Comparison of ENCODE assay signal across 13 mouse cellular contexts in genomic region chr16:30692541-30693141, GRCm38 (mm10).
DNase-seq lines count a peak whose midpoint lies in the region; ATAC-seq and TF ChIP-seq lines count a peak whose summit lies in the region.
"Had no signal": no experiment of that assay in that cellular context is flagged by ENCODE, and none has a peak within 500 bp of the region (broad histone marks: within the 10 kb centered on the region; RNA-seq: fewer than 3 reads in every experiment).

No protein-coding gene starts in this region.

- peak overlapping the region; percentile 68 for H3K27ac ChIP-seq in MEL (ENCODE audit: control insufficient read depth, low read depth, low read length)
- H3K27ac ChIP-seq: left cerebral cortex, adult 2 months; liver, embryonic 13.5 days had no signal

- H3K79me2 ChIP-seq in MEL (ENCODE audit: control insufficient read depth, insufficient read depth, low read length, poor library complexity): no peaks in the 10 kb centered on the region

- H3K36me3 ChIP-seq in MEL (ENCODE audit: control insufficient read depth in 1 of 2, insufficient read depth in 2 of 2, low read length in 2 of 2): peaks cover 0 to 20% of the 10 kb centered on the region in 2 experiments; a peak in 2 of 4 replicates
- H3K36me3 ChIP-seq: liver, embryonic 13.5 days had no signal

- TF ChIP-seq RAD21 in MEL (IDR thresholded peaks at IDR 0.05; ENCODE audit: low read depth, low read length): no peak

- ATAC-seq in megakaryocyte, adult 5-6 weeks (ENCODE audit: poor library complexity, severe bottlenecking): no peak
- ATAC-seq: forebrain, postnatal 0 days had no signal

- intact Hi-C loops in gastrocnemius, postnatal 14 days (cut with DNase I; ENCODE audit: low total_unique reads): no loop called here

- TF ChIP-seq POLR2A in MEL (IDR thresholded peaks at IDR 0.05; ENCODE audit: control insufficient read depth in 1 of 2, insufficient read depth in 1 of 2, low read depth in 1 of 2, low read length in 2 of 2, poor library complexity in 1 of 2): no peak

- no peak for TF ChIP-seq CTCF in MEL (IDR thresholded peaks at IDR 0.05 in 2 of 3, conservative IDR thresholded peaks at IDR 0.05 in 1 of 3; ENCODE audit: control insufficient read depth in 1 of 3, insufficient read depth in 1 of 3, low read depth in 2 of 3, low read length in 3 of 3, poor library complexity in 1 of 3, severe bottlenecking in 1 of 3)

- H3K4me1 ChIP-seq in MEL (ENCODE audit: control insufficient read depth in 1 of 2, insufficient read depth in 2 of 2, low read length in 2 of 2): peaks cover 20 to 36% of the 10 kb centered on the region in 2 experiments
- H3K4me1 ChIP-seq: liver, embryonic 13.5 days had no signal

- peak overlapping the region; percentile 39 for H3K9ac ChIP-seq in MEL (ENCODE audit: control insufficient read depth, low read depth, low read length, poor library complexity, severe bottlenecking)
- H3K9ac ChIP-seq: forebrain, postnatal 0 days; liver, embryonic 13.5 days had no signal

- no peak for TF ChIP-seq EP300 in MEL (IDR thresholded peaks at IDR 0.05; ENCODE audit: low read depth in 1 of 2, low read length in 2 of 2)

- no peaks in the 10 kb centered on the region for H3K27me3 ChIP-seq in MEL (ENCODE audit: control insufficient read depth in 1 of 2, insufficient read depth in 2 of 2, low read length in 2 of 2)
- H3K27me3 ChIP-seq: liver, embryonic 13.5 days had no signal

- H3K9me3 ChIP-seq in MEL (replicated peaks; ENCODE audit: insufficient read depth, low read length): no peaks in the 10 kb centered on the region
- H3K9me3 ChIP-seq: liver, embryonic 13.5 days had no signal

- H3K4me3 ChIP-seq in MEL (ENCODE audit: control insufficient read depth in 1 of 2, insufficient read depth in 1 of 2, low read depth in 2 of 2, low read length in 2 of 2): peak overlapping the region; percentile 30 to 51
- H3K4me3 ChIP-seq: left cerebral cortex, adult 2 months; liver, embryonic 13.5 days had no signal

- peak; percentile 31 for DNase-seq in gastrocnemius, adult 18-20 months (ENCODE audit: low spot score)
- no peak for DNase-seq in gastrocnemius, postnatal 4 days (ENCODE audit: low spot score in 2 of 2)
- no peak for DNase-seq in MEL (ENCODE audit: low read depth, low spot score)
- DNase-seq in gastrocnemius, postnatal 14 days: peak; percentile 14
- DNase-seq in kidney, adult 9 months: peak; percentile 78
- DNase-seq in cerebellum, adult 11-12 months: no peak
- no peak for DNase-seq in layer of hippocampus, postnatal 36 days
- DNase-seq: B cell, adult 2 months; forebrain, postnatal 0 days; liver, embryonic 13.5 days; thymus, adult 2 months had no signal

TF ChIP-seq in MEL, 35 proteins besides CTCF, POLR2A, EP300 and RAD21:
- no peak for TF ChIP-seq GABPA (IDR thresholded peaks at IDR 0.05; ENCODE audit: low read depth, low read length)
- TF ChIP-seq TCF12 (IDR thresholded peaks at IDR 0.05; ENCODE audit: low read depth, low read length): no peak
- no peak for TF ChIP-seq KAT2A (conservative IDR thresholded peaks at IDR 0.05; ENCODE audit: low read depth, low read length)
- TF ChIP-seq E2F4 (IDR thresholded peaks at IDR 0.05; ENCODE audit: borderline replicate concordance, low read depth, low read length): no peak
- no peak for TF ChIP-seq TBP (IDR thresholded peaks at IDR 0.05; ENCODE audit: low read depth, low read length)
- TF ChIP-seq SMC3 (IDR thresholded peaks at IDR 0.05; ENCODE audit: low read depth, low read length): no peak
- no peak for TF ChIP-seq ZKSCAN1 (IDR thresholded peaks at IDR 0.05; ENCODE audit: low read depth, low read length)
- TF ChIP-seq JUND (IDR thresholded peaks at IDR 0.05; ENCODE audit: low read depth, low read length): no peak
- TF ChIP-seq MYC (IDR thresholded peaks at IDR 0.05; ENCODE audit: low read depth, low read length): no peak
- TF ChIP-seq NELFE (IDR thresholded peaks at IDR 0.05; ENCODE audit: low read depth, low read length): no peak
- no peak for TF ChIP-seq GATA1 (IDR thresholded peaks at IDR 0.05; ENCODE audit: low read depth, low read length)
- TF ChIP-seq POLR2AphosphoS5 (IDR thresholded peaks at IDR 0.05; ENCODE audit: borderline replicate concordance, low read depth, low read length): no peak
- TF ChIP-seq ZMIZ1 (IDR thresholded peaks at IDR 0.05; ENCODE audit: low read depth, low read length): no peak
- TF ChIP-seq USF2 (IDR thresholded peaks at IDR 0.05; ENCODE audit: borderline replicate concordance in 1 of 2, insufficient read depth in 1 of 2, low read depth in 1 of 2, low read length in 2 of 2): no peak
- no peak for TF ChIP-seq TAL1 (IDR thresholded peaks at IDR 0.05; ENCODE audit: low read length)

Comparison
In these comparisons a context has a peak if more than half of its experiments do, and no peak if none do; other contexts are left out.
1. DNase-seq: peak in gastrocnemius, adult 18-20 months (single experiment), gastrocnemius, postnatal 14 days (single experiment) and kidney, adult 9 months (single experiment); none in gastrocnemius, postnatal 4 days (0 of 2), MEL (single experiment), cerebellum, adult 11-12 months (single experiment) and layer of hippocampus, postnatal 36 days (0 of 2).